Mouse (Mus musculus) cortical plate, adult 2 months (tissue): Measurements from ENCODE around the gene AU021092.

Experiments used
- CTCF ChIP-seq: fragments of 200-500 bp; IDR thresholded peaks from 2 replicates; pipeline ENCODE4 v1.5.1; 2011; ENCODE audit warnings: mild to moderate bottlenecking, control low read depth, low read length; ENCODE audit not compliant: insufficient read depth; ENCODE audit errors: extremely low read depth
- POLR2A ChIP-seq: fragments of 200-500 bp; IDR thresholded peaks from 2 replicates; pipeline ENCODE4 v1.6.1; 2011; ENCODE audit warnings: mild to moderate bottlenecking, low read length, control low read depth; ENCODE audit not compliant: insufficient read depth; ENCODE audit errors: extremely low read depth

- TF ChIP-seq CTCF = no peak
- no peak for TF ChIP-seq POLR2A
These were observed 696 bp downstream of the AU021092 start for GRCm38 (mm10) chr16:5221403-5221802.
